Mouse (Mus musculus) R1 (cell line): ENCODE data around the gene Secisbp2.

Experiments
- DNase-seq: peaks from one replicate; pipeline ENCODE4 v3.0.0-alpha.2; 2018; ENCODE audit warnings: low read depth, low spot score

Secisbp2 gene

DNA sequence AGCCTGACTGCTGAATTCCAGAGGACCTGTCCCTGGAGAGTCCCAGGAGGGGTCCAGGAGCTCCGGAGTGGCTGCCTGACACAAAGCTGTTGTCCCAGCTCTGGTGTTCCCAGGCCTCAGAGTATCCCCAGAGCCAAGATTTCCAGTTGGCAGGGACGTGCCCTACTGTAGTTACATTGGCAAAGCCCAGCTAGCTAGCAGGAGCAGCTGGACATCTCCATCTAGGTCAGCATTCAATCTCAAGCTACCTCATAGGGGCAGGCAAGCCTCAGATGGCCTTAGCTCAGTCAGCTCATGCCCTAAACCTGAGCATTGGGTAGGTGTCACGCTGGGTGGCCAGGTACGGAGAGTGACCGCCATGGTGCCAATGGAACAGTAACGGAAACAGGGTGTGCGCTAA lies 80.0 kb downstream of the Secisbp2 start:
- no peak for DNase-seq

- DNase-seq = peak; percentile 57
Measured at GRCm38 (mm10) chr13:51732097-51732664, 80.7 kb downstream of the Secisbp2 start.
